Mouse (Mus musculus) adrenal gland, adult 18-20 months (tissue): ENCODE results near the gene Reep6. TPM values are rescaled to one million over a fixed set of nuclear protein-coding genes. Genes with fewer than 3 reads are reported as not detected.
"Not testable (repeated sequence)": the region's sequence is repeated elsewhere in the genome, so short reads cannot be mapped to it uniquely, and the experiment has no call there.

Experiments
- DNase-seq, 2 experiments: peaks; one replicate each; pipeline ENCODE4 v3.0.0; 2021 to 2022; ENCODE audit warnings: low spot score in 2 of 2
- total RNA-seq, 2 experiments: library from RNA; stranded (reverse); gene quantifications; 1 replicate in 1 of 2; 2 replicates in 1 of 2; pipeline ENCODE4 v1.2.3; 2021

Gene Reep6
- total RNA-seq, 2 experiments from 2014 or later = 10.2 to 20.8 TPM

DNA sequence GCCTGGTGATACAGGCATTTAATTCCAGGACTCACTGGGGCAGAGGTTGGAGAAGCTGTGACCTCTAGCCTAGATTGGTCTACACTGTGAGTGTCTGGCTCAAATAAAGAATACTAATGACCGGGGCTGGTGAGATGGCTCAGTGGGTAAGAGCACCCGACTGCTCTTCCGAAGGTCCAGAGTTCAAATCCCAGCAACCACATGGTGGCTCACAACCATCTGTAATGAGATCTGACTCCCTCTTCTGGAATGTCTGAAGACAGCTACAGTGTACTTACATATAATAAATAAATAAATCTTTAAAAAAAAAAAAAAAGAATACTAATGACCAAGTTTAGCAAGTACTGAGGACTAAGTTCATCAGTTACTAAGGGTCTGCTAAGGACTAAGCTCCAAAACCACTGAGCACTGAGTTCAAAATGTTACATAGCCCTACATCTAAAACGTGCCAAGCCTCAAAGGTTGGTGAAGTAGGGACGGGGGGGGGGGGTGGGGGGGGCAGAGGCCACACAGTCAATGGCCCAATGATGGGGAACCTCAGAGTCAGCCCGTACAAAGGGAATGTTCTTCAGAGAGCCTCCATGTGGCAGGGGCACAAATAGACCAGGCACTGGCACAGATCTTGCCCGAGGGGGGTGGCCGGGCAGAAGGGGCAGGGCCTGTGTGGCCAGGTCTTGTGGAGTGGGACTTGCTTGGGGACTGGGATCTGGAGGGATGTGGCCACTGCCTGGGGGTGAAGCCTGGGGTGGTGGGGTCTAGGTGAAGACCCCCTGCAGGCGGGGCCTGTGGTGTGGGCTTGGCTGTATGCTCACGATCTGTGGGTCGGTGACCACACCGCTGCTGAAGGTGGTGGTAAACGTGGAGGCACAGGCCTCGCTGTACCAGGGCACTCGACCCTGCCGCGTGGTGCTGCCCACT, 5.4 kb upstream of the Reep6 start:
- no peak for DNase-seq

DNA sequence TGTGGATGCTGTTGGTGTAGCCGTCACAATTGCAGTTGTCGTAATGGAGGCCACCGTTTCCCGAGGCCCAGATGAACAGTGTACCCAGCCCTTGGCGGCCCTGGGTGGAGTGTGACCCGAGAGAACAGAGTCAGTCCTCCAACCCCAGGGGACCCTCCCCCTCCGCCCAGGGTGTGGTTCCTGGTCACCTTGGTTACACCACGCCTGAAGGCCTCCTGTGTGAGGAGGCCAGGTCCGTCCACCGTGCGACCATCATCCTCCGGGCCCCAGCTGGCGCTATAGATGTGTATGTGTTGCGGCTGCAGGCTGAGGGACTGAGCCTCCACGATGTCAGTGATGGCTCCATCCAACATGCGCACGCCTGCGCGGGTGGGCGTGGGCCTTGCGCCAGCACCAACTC, 4.7 kb upstream of the Reep6 start:
- DNase-seq = no peak

- DNase-seq = no peak
Observed at GRCm38 (mm10) chr10:80330084-80330483, 331 bp downstream of the Reep6 start.

GRCm38 (mm10) chr10:80330888-80331287, 1.1 kb downstream of the Reep6 start:
- DNase-seq = no peak

- DNase-seq = no peak
Observed at GRCm38 (mm10) chr10:80331636-80332524, 2.1 kb downstream of the Reep6 start.

DNA sequence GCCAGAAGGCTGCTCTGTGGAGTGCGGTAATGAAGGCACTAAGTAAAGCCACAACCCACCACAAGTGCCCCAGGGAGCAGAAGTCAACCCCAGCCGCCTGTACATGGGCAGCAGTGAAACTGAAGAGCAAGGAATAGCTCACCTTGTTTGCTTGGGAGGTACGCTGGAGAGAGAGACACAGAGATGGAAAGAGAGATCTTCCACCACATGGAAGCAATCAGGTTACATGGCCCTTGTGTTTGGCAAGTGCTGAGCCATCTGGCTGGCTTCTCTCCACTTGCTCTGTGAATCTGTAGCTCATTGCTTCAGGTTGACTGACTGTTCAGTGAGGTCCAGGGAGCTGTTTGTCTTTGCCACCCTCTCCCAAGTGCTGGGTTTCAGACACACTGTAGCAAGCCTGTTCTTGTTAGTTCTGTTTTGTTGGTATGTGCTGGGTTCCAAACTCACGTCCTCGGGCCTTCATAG, 2.8 kb downstream of the Reep6 start:
- DNase-seq = no peak

DNA sequence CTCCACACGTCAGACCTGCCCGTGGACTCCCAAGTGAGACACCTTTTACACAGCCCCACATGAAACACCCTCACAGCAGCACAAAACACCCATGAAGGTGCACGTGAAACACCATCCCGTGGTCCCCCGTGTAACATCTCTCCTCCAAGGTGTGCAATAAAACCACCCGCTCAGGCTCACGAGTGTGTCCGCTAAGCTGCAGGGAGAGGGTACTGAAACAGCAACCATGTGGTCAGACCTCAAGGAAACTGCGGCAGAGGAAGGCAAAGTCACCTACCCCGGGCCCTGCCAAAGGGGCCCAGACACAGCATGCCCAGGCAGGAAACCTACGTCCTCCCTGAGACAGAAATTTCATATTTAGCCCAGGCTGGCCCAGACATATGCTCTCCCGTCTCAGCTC, 6.5 kb downstream of the Reep6 start:
- no peak for DNase-seq

GRCm38 (mm10) chr10:80339941-80340750, 10.4 kb downstream of the Reep6 start:
- DNase-seq = peak; percentile 83 to 86

- DNase-seq = no peak
Observed at GRCm38 (mm10) chr10:80341026-80341425, 11.3 kb downstream of the Reep6 start.

- DNase-seq = no peak
Observed at GRCm38 (mm10) chr10:80341491-80342304, 11.9 kb downstream of the Reep6 start.

DNA sequence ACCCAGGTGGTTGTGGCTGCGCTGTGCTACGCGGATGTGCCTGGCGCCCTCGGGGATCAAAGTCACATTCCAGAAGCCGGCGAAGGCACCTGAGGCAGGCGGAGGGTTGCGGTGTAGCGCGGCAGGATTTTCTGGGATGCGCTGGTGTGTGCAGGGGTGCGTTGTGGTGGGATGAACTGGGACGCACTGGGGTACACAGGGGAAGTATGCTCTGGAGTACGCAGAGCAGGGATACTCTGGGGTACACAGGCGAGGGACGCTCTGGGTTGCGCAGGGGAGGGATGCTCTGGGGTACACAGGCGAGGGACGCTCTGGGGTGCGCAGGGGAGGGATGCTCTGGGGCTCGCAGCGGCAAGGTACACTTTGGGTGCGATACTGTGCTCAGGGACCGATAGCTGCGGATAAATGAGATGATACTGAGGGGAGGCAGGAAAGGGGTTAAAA, 12.6 kb downstream of the Reep6 start:
- no peak for DNase-seq

- DNase-seq = peak in 1 of 2 experiments; percentile 46
Observed at GRCm38 (mm10) chr10:80342749-80343424, 13.1 kb downstream of the Reep6 start.

DNA sequence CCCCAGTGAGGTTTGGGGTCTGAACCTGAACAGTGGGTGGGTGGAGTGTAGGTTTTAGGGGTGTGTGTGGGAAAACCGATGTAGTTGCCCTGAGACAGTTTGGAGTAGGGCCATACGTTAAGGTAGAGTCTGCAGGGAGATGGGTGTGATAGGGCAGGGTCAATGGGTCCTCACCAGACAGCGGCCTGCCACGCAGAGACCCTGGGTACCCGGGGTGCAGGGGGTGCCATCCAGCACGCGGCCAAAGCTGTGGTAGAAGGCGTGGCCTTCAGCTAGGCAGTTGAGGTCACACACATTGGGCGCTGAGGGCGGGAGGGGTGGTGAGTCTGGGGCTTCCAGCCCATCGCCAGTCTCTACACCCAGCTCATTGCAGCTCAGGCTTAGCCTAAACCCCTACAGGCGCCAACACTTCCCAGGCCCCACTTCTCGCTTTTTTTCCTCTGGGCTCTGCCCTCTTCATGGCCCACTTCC, 13.7 kb downstream of the Reep6 start:
- no peak for DNase-seq

DNA sequence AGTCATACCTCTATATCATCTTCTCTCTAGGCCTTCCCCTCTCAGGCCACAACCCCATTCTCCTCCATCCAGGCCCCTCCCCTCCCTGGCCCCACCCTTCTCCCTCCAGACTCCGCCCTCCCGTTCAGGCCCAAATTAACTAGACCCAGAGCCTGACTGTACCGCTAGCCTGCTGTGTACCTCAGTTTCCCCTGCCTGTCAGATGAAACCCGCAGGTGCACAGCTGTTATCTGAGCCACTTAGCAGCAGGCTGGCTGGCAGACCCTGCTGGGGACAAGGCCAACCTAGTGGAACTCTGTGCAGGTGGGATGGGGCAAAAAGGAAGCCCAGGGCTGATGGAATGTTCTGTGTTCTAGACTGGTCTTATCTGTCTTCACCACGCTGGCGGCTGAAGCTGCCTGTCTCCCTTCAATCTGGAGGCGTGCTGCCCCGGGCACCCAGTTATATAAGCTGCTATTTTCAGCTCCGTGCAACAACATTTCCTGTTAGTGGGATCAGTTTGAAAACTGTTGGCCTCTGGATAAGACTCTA, 14.4 kb downstream of the Reep6 start:
- DNase-seq = no peak

DNA sequence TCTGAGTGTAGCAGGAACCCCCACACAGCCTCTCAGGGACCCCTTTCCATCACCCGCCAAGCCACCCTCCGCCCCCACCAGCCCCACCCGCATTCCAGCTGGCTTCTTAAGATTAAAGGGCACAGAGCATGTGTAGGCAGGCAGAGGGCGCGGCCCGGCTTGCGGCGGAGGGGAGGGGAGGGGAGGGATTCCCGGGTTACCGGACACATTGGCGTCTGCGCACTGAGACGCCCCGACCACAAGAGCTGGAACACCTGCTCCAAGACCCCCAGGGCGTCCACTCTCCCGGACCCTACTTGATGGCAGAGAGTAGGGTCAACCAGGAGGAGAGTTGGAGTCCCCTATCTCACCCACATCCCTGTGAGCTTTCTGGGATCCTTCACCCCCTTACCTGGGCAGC, 15.4 kb downstream of the Reep6 start:
- no peak for DNase-seq

GRCm38 (mm10) chr10:80345929-80346328, 16.2 kb downstream of the Reep6 start:
- DNase-seq = not testable (repeated sequence)

- DNase-seq = no peak
Observed at GRCm38 (mm10) chr10:80347514-80347967, 17.8 kb downstream of the Reep6 start.

- peak; percentile 56 to 72 for DNase-seq
Observed at GRCm38 (mm10) chr10:80348244-80348781, 18.6 kb downstream of the Reep6 start, which contains the start of gene Adamtsl5. TSS of gene Adamtsl5 (minus strand) at chr10:80348412.
